Mouse (Mus musculus): Measurements from ENCODE around the gene Babam1. TPM values are rescaled to one million over a fixed set of nuclear protein-coding genes. Genes with fewer than 3 reads are reported as not detected.
"Not testable (repeated sequence)": the region's sequence is repeated elsewhere in the genome, so short reads cannot be mapped to it uniquely, and the experiment has no call there.

Babam1 gene
- polyA plus RNA-seq, 1 experiment = 108 TPM

DNA sequence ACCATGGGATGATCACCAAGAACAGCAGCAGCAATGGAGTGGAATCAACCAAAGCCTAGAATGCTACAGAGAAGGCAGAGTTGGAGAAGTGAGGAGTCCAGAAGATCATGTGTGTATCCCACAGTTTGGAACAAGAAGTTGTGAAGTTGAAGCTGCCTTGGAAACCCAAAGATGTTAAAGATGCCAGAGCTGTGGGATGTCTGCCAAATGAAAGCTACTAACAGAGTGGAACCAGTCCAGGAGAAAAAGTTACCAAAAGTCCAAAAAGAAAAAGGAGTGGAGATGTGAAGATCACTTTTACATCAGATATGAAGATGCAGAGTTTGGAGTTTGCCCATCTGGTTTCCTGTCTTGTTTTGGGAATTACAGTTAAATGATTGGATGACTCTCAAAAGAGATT is 25.5 kb downstream of the Babam1 start:
- Histone ChIP-seq H3K4me3 (no peak overlapping the region), H3K4me2 (ENCODE audit: low read depth) (no peak overlapping the region), H3K36me3 (ENCODE audit: control insufficient read depth, insufficient read depth) (no peaks in the 10 kb centered on the region), H3K79me2 (ENCODE audit: control insufficient read depth, insufficient read depth) (no peaks in the 10 kb centered on the region), H3K27me3 (ENCODE audit: control insufficient read depth, insufficient read depth, insufficient read length) (no peaks in the 10 kb centered on the region), H3ac (ENCODE audit: control insufficient read depth, insufficient read length) (no peak overlapping the region)
- TF ChIP-seq CEBPB (IDR thresholded peaks at IDR 0.05; ENCODE audit: insufficient read depth, poor library complexity, severe bottlenecking) = no peak

- H3K4me3 ChIP-seq; H3ac ChIP-seq (ENCODE audit: control insufficient read depth, insufficient read length); H3K79me2 ChIP-seq (ENCODE audit: control insufficient read depth, insufficient read depth); H3K36me3 ChIP-seq (ENCODE audit: control insufficient read depth, insufficient read depth); H3K4me2 ChIP-seq (ENCODE audit: low read depth); H3K27me3 ChIP-seq (ENCODE audit: control insufficient read depth, insufficient read depth, insufficient read length): not testable (repeated sequence)
Observed at GRCm38 (mm10) chr8:71432935-71433334, 36.3 kb downstream of the Babam1 start.

- no peaks in the 10 kb centered on the region for H3K36me3 ChIP-seq (ENCODE audit: control insufficient read depth, insufficient read depth)
- H3K79me2 ChIP-seq (ENCODE audit: control insufficient read depth, insufficient read depth) = no peaks in the 10 kb centered on the region
- H3K27me3 ChIP-seq (ENCODE audit: control insufficient read depth, insufficient read depth, insufficient read length) = no peaks in the 10 kb centered on the region
- H3K4me3 ChIP-seq = no peak overlapping the region
- H3ac ChIP-seq (ENCODE audit: control insufficient read depth, insufficient read length) = no peak overlapping the region
- TF ChIP-seq POLR2AphosphoS2 (IDR thresholded peaks at IDR 0.05; ENCODE audit: insufficient read length, low read depth) = no peak
- no peak for TF ChIP-seq E2F4 (IDR thresholded peaks at IDR 0.05; ENCODE audit: insufficient read depth)
- no peak for TF ChIP-seq MAX (IDR thresholded peaks at IDR 0.05; ENCODE audit: low read depth)
- H3K4me2 ChIP-seq (ENCODE audit: low read depth) = no peak overlapping the region
Observed at GRCm38 (mm10) chr8:71437041-71437440, 40.4 kb downstream of the Babam1 start.

DNA sequence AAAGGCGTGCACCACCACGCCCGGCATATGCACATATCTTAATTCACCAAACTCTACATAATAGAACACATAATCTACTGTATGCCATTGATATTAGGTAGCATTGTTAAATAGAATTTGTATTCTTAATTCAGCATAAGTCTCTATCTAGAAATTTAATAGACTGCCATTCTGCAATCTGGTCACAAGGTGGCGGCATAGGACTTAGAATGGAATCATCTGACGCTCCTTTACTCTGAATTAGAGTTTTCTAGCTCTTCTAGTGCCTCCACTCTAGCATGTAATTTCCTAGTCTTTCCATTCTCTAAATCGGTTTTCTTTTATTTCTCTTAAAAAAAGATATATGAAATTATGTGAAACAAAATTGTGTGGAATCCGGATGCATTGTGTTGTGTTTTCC is 44.7 kb downstream of the Babam1 start:
- no peak overlapping the region for H3ac ChIP-seq (ENCODE audit: control insufficient read depth, insufficient read length)
- no peak for TF ChIP-seq REST (IDR thresholded peaks at IDR 0.05; ENCODE audit: insufficient read depth, insufficient read length)
- TF ChIP-seq MYOG (IDR thresholded peaks at IDR 0.05; ENCODE audit: control insufficient read depth in 1 of 3, insufficient read depth in 1 of 3, insufficient read length in 2 of 3, low read depth in 2 of 3) = no peak
- no peak for TF ChIP-seq USF1 (IDR thresholded peaks at IDR 0.05; ENCODE audit: low read depth)
- TF ChIP-seq POLR2A (IDR thresholded peaks at IDR 0.05; ENCODE audit: insufficient read length, low read depth) = no peak
- no peak for TF ChIP-seq POLR2AphosphoS2 (IDR thresholded peaks at IDR 0.05; ENCODE audit: insufficient read length, low read depth)
- TF ChIP-seq MYOD1 (IDR thresholded peaks at IDR 0.05; ENCODE audit: control insufficient read depth in 1 of 3, insufficient read length in 2 of 3, low read depth in 2 of 3) = no peak
- no peak overlapping the region for H3K4me2 ChIP-seq (ENCODE audit: low read depth)
- H3K36me3 ChIP-seq (ENCODE audit: control insufficient read depth, insufficient read depth) = no peaks in the 10 kb centered on the region
- no peaks in the 10 kb centered on the region for H3K27me3 ChIP-seq (ENCODE audit: control insufficient read depth, insufficient read depth, insufficient read length)
- no peaks in the 10 kb centered on the region for H3K79me2 ChIP-seq (ENCODE audit: control insufficient read depth, insufficient read depth)
- H3K4me3 ChIP-seq = no peak overlapping the region

GRCm38 (mm10) chr8:71445096-71445495 is 48.4 kb downstream of the Babam1 start:
- no peak overlapping the region for H3K4me2 ChIP-seq (ENCODE audit: low read depth)
- H3K36me3 ChIP-seq (ENCODE audit: control insufficient read depth, insufficient read depth) = no peaks in the 10 kb centered on the region
- H3K27me3 ChIP-seq (ENCODE audit: control insufficient read depth, insufficient read depth, insufficient read length) = no peaks in the 10 kb centered on the region
- TF ChIP-seq CEBPB (IDR thresholded peaks at IDR 0.05; ENCODE audit: insufficient read depth, poor library complexity, severe bottlenecking) = no peak
- no peak for TF ChIP-seq MAX (IDR thresholded peaks at IDR 0.05; ENCODE audit: low read depth)
- no peak for TF ChIP-seq POLR2AphosphoS2 (IDR thresholded peaks at IDR 0.05; ENCODE audit: insufficient read length, low read depth)
- peak; percentile 41 to 75 (median 52) for TF ChIP-seq MYOD1 (IDR thresholded peaks at IDR 0.05; ENCODE audit: control insufficient read depth in 1 of 3, insufficient read length in 2 of 3, low read depth in 2 of 3)
- peak in 1 of 3 experiments; percentile 55 for TF ChIP-seq MYOG (IDR thresholded peaks at IDR 0.05; ENCODE audit: control insufficient read depth in 1 of 3, insufficient read depth in 1 of 3, insufficient read length in 2 of 3, low read depth in 2 of 3)
- TF ChIP-seq REST (IDR thresholded peaks at IDR 0.05; ENCODE audit: insufficient read depth, insufficient read length) = no peak
- peak; percentile 76 for TF ChIP-seq TCF12 (IDR thresholded peaks at IDR 0.05; ENCODE audit: insufficient read depth, poor library complexity, severe bottlenecking)
- no peak for TF ChIP-seq POLR2A (IDR thresholded peaks at IDR 0.05; ENCODE audit: insufficient read length, low read depth)
- TF ChIP-seq E2F4 (IDR thresholded peaks at IDR 0.05; ENCODE audit: insufficient read depth) = no peak
- no peak for TF ChIP-seq USF1 (IDR thresholded peaks at IDR 0.05; ENCODE audit: low read depth)
- TF ChIP-seq TCF3 (IDR thresholded peaks at IDR 0.05; ENCODE audit: insufficient read length, low read depth) = no peak
- TF ChIP-seq SRF (IDR thresholded peaks at IDR 0.05; ENCODE audit: control insufficient read depth, insufficient read length, low read depth) = no peak
- H3K4me3 ChIP-seq = no peak overlapping the region
- H3K79me2 ChIP-seq (ENCODE audit: control insufficient read depth, insufficient read depth) = no peaks in the 10 kb centered on the region
- no peak overlapping the region for H3ac ChIP-seq (ENCODE audit: control insufficient read depth, insufficient read length)

DNA sequence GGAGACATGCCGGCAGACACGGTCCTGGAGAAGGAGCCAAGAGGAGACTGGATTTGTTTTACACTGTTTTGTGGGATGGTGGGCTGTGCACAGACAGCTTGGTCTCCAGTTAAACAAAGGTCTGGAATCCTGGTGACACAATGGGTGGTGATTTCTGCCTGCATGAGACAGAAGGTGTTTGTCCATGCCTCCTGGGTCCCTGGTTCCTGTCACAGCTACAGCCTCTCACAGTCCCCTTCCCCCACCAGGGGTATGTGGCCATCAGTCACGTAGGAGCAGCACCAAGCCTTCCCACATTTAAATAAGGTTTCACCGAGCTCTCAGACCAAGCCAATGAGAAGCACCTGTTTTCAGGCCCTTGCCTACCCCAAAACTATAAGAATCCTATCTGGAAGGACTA is 54.7 kb downstream of the Babam1 start:
- H3K27me3 ChIP-seq (ENCODE audit: control insufficient read depth, insufficient read depth, insufficient read length) = no peaks in the 10 kb centered on the region
- H3K36me3 ChIP-seq (ENCODE audit: control insufficient read depth, insufficient read depth) = no peaks in the 10 kb centered on the region
- H3K4me3 ChIP-seq = no peak overlapping the region
- no peak overlapping the region for H3K4me2 ChIP-seq (ENCODE audit: low read depth)
- H3K79me2 ChIP-seq (ENCODE audit: control insufficient read depth, insufficient read depth) = no peaks in the 10 kb centered on the region
- H3ac ChIP-seq (ENCODE audit: control insufficient read depth, insufficient read length) = no peak overlapping the region
- no peak for TF ChIP-seq MYOG (IDR thresholded peaks at IDR 0.05; ENCODE audit: control insufficient read depth in 1 of 3, insufficient read depth in 1 of 3, insufficient read length in 2 of 3, low read depth in 2 of 3)
- TF ChIP-seq TCF12 (IDR thresholded peaks at IDR 0.05; ENCODE audit: insufficient read depth, poor library complexity, severe bottlenecking) = no peak
- TF ChIP-seq MAX (IDR thresholded peaks at IDR 0.05; ENCODE audit: low read depth) = no peak
- no peak for TF ChIP-seq POLR2A (IDR thresholded peaks at IDR 0.05; ENCODE audit: insufficient read length, low read depth)
- no peak for TF ChIP-seq E2F4 (IDR thresholded peaks at IDR 0.05; ENCODE audit: insufficient read depth)
- TF ChIP-seq USF1 (IDR thresholded peaks at IDR 0.05; ENCODE audit: low read depth) = no peak
- TF ChIP-seq SRF (IDR thresholded peaks at IDR 0.05; ENCODE audit: control insufficient read depth, insufficient read length, low read depth) = no peak
- no peak for TF ChIP-seq MYOD1 (IDR thresholded peaks at IDR 0.05; ENCODE audit: control insufficient read depth in 1 of 3, insufficient read length in 2 of 3, low read depth in 2 of 3)

Measured in myocyte (in vitro differentiated cells).